Mouse (Mus musculus): ENCODE results near the gene Krt33b.

- TF ChIP-seq CTCF (IDR thresholded peaks at IDR 0.05; ENCODE audit: low read depth) = no peak
- TF ChIP-seq EP300 (IDR thresholded peaks at IDR 0.05; ENCODE audit: low read depth) = no peak
These were observed 36.8 kb upstream of the Krt33b start for GRCm38 (mm10) chr11:100066236-100067010.

All from liver, postnatal 0 days (tissue).